Mouse (Mus musculus): ENCODE data around the gene Cdc25a.

GRCm38 (mm10) chr9:109870983-109871572 lies 4.3 kb upstream of the Cdc25a start:
- no peak for TF ChIP-seq CTCF (IDR thresholded peaks at IDR 0.05; ENCODE audit: extremely low read depth, insufficient read depth, insufficient read length, insufficient replicate concordance)
- TF ChIP-seq POLR2A (IDR thresholded peaks at IDR 0.05; ENCODE audit: low read depth, low read length) = no peak

Measured in spleen, adult 2 months (tissue).